Mouse (Mus musculus) gastrocnemius, postnatal 25 days (tissue): ENCODE measurements around the gene Xcr1. TPM values are rescaled to one million over a fixed set of nuclear protein-coding genes. Genes with fewer than 3 reads are reported as not detected.

Experiments
- DNase-seq: peaks from one replicate; pipeline ENCODE4 v3.0.0; 2022
- total RNA-seq, 2 experiments: library from RNA; stranded (reverse); gene quantifications; 1 replicate in 1 of 2; 2 replicates in 1 of 2; pipeline ENCODE4 v1.2.3; 2021

Gene Xcr1
- total RNA-seq, 2 experiments from 2014 or later = not detected

DNA sequence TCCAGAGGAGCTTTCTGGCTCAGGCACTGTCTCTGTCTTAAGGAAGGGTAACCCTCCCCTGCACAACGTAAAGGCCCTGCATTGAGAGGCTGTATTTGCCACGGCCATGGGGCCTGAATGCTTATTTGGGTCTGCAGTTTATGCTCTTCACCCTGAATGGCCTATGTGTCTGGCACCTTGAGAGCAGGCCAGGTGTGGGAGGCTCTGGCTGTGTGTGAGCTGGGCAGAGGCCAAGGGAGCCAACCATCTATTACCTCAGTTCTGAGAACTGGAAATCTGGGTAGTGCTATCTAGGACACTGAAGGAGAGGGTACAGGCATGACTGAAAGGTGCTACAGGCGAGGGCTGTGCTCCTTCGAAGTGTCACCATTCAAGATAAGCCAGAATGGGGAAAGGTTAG, 47.0 kb downstream of the Xcr1 start:
- no peak for DNase-seq

DNA sequence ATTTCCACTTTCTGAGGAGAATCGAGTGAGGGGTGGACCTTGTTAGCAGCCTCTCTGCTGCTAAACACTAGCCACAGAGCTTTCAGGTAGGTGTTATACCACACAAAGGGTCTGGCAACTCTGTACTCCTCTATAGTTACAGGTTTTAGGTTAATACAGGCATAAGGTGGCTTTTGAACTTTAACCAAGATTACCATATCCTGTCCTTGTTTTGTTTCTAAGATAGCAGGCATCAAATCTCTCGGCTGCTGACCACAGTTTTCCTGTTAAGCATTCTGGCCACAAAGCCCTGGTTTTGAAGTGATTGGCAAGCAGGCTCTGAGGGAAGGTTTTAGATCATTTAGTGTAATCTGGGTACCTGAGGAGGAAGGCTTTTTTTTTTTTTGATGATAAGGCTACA, 47.5 kb downstream of the Xcr1 start:
- no peak for DNase-seq

DNA sequence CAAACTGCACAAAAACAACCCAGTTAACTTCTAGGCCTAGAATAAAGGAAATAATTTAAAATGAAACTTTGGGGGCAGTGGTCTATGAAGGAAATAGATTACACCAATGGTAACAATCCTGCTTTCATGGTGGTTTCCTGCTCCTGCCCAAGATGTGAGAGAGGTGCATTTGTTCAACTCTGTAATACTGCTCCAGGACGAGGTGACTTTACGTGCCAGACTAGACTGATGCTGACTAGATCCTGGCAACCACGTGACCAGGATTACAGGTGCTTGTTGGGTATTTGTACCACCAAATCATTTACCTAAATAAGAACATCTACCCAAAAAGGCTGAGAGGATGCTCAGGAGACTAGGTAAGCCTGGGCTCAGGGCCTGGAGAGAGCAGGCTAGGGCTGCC, 50.0 kb downstream of the Xcr1 start:
- DNase-seq = no peak

DNA sequence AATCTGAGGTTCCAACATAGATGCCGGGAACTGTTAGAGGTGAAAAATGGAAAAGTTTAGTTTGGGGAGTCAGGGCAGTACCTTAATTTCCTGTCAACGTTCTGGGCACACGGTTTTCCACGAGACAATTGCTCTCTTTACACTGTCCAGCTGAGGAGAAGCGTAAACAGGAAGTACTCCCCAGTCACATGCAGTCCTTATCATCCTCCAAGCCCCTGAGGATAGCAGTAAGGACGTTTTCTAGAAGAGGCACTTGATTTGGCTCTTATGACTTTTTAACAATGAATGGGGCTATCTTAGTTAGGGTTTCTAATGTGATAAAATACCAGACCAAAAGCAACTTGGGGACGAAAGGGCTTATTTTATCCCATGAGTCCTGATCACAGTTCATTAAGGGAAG, 53.2 kb downstream of the Xcr1 start:
- no peak for DNase-seq

DNA sequence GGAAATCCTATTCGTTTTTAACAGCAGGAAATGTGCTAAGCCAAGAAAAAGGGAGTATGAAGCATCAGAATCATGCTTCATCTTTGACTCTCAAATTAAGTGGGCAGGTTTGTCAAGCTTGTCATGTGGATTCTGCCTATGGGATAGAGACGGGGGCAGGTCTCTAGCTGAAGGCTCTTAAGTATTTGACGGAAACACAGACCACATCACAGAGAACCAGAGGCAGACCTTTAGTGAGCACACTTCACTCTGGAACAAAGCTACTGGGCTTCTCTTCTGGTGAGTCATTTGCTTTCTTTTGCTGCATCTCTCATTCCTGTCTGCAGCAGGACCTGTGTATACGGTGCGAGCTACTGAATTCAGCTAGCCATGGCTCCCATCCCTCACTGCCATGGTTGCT, 55.6 kb downstream of the Xcr1 start, which contains the start of gene Cxcr6:
TSS of gene Cxcr6 (plus strand) at position 209 of the 400 bp plus-strand sequence.
- no peak for DNase-seq

DNA sequence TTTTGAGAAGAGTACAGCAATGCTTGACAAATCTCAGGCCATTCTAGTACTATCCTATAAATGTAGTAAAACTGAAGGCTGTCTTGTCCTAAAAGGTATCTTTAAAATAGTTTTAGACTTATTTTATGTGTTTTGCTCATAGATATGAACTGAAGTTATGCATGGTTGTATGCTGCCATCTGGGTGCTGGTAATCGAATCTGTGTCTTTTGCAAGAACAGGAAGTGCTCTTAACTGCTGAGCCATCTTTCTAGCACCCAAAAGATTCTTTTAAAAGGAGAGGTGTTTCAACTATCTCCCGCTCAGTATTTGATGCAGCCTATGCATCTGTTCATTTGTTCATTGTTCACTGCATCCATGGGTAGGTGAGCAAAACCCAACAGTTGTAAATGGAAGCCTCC, 56.6 kb downstream of the Xcr1 start:
- no peak for DNase-seq

DNA sequence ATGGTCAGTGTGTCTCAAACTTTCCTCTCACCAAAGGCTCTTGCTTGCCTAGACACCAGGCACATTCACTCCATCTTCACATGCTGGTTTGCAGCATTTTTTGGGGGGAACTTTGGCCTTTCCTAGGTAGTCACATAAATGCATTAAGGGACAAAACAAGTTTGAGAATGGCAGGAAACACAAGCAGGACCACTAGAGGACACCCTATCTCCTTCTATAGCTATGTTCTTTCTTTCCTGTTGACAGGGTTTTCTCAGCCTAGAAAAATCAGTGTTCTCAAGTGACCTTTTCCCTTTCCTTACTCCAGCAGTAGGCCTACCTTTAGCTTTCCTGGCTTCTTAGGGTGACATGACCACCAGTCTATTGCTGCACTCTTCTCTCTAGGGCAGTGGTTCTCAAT, 58.9 kb downstream of the Xcr1 start:
- DNase-seq = no peak

DNA sequence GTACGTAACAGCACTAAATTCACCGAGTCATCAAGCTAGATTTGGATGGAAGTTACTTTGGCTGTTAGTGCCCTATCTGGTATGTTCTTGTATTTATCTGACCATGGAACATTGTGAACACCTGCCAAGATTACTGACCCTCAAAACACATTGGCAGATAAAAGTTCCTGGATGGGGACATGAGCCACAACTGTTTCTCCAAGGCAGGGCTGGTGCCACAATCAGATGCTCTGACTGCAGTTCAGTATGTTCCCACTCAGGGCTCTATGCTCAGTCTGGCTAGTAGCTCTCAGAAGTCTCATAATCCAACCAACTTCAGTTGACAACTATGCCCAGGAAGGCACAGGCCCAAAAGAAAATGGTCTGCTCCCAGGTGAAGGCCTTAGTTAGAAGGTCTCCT, 59.4 kb downstream of the Xcr1 start:
- DNase-seq = no peak

Other genes starting within 250 kb of the Xcr1 start
- not detected for gene Slc6a20b, start 229.5 kb downstream of the Xcr1 start, total RNA-seq
- gene Ccr9, start 183.6 kb downstream of the Xcr1 start, total RNA-seq = under 1 TPM in 1 of 2 experiments, not detected in 1; 0.16 TPM
- not detected for gene Slc6a20a, start 183.1 kb downstream of the Xcr1 start, total RNA-seq
- 10 to 100 TPM; 16.4 to 19.5 TPM for gene Lztfl1, start 144.3 kb downstream of the Xcr1 start, total RNA-seq
- not detected for gene Cxcr6, start 55.6 kb downstream of the Xcr1 start, total RNA-seq
- 100 to 1,000 TPM; 172 to 192 TPM for gene Fyco1, start 10.1 kb downstream of the Xcr1 start, total RNA-seq
- under 1 TPM; 0.20 to 0.27 TPM for gene Ccr1, start 106.7 kb upstream of the Xcr1 start, total RNA-seq
- gene Ccr1l1, start 116.4 kb upstream of the Xcr1 start, total RNA-seq = not detected
- gene Ccr3, start 159.9 kb upstream of the Xcr1 start, total RNA-seq = not detected
- under 1 TPM; 0.38 to 0.88 TPM for gene Ccr2, start 239.9 kb upstream of the Xcr1 start, total RNA-seq